Mouse (Mus musculus): ENCODE measurements around the gene Rnaset2a.
"Not testable (repeated sequence)": the region's sequence is repeated elsewhere in the genome, so short reads cannot be mapped to it uniquely, and the experiment has no call there.

Rnaset2a gene

GRCm38 (mm10) chr17:8138116-8138515, 9.8 kb downstream of the Rnaset2a start:
- DNase-seq (ENCODE audit: low spot score in 2 of 2): not testable (repeated sequence)

- DNase-seq (ENCODE audit: low spot score in 2 of 2): not testable (repeated sequence)
These were observed 17.0 kb downstream of the Rnaset2a start for GRCm38 (mm10) chr17:8130849-8131248.

GRCm38 (mm10) chr17:8129578-8129977, 18.3 kb downstream of the Rnaset2a start:
- not testable (repeated sequence) for DNase-seq (ENCODE audit: low spot score in 2 of 2)

- not testable (repeated sequence) for DNase-seq (ENCODE audit: low spot score in 2 of 2)
These were observed 19.4 kb downstream of the Rnaset2a start for GRCm38 (mm10) chr17:8128326-8128993.

GRCm38 (mm10) chr17:8124586-8124985, 23.3 kb downstream of the Rnaset2a start:
- DNase-seq (ENCODE audit: low spot score in 2 of 2): not testable (repeated sequence)

- not testable (repeated sequence) for DNase-seq (ENCODE audit: low spot score in 2 of 2)
These were observed 24.9 kb downstream of the Rnaset2a start for GRCm38 (mm10) chr17:8122974-8123373.

- DNase-seq (ENCODE audit: low spot score in 2 of 2): not testable (repeated sequence)
These were observed 31.0 kb downstream of the Rnaset2a start for GRCm38 (mm10) chr17:8116928-8117327.

GRCm38 (mm10) chr17:8116378-8116777, 31.5 kb downstream of the Rnaset2a start:
- peak; percentile 9 to 22 for DNase-seq (ENCODE audit: low spot score in 2 of 2)

GRCm38 (mm10) chr17:8112199-8112598, 35.7 kb downstream of the Rnaset2a start:
- DNase-seq (ENCODE audit: low spot score in 2 of 2): not testable (repeated sequence)

GRCm38 (mm10) chr17:8101297-8101609, 46.6 kb downstream of the Rnaset2a start:
- not testable (repeated sequence) for DNase-seq (ENCODE audit: low spot score in 2 of 2)

GRCm38 (mm10) chr17:8100405-8101296, 47.2 kb downstream of the Rnaset2a start:
- not testable (repeated sequence) for DNase-seq (ENCODE audit: low spot score in 2 of 2)

- DNase-seq (ENCODE audit: low spot score in 2 of 2): not testable (repeated sequence)
These were observed 51.7 kb downstream of the Rnaset2a start for GRCm38 (mm10) chr17:8096199-8096598.

- DNase-seq (ENCODE audit: low spot score in 2 of 2): not testable (repeated sequence)
These were observed 52.2 kb downstream of the Rnaset2a start for GRCm38 (mm10) chr17:8095653-8096052.

GRCm38 (mm10) chr17:8092537-8093526, 55.1 kb downstream of the Rnaset2a start:
- DNase-seq (ENCODE audit: low spot score in 2 of 2): not testable (repeated sequence)

GRCm38 (mm10) chr17:8091320-8091719, 56.6 kb downstream of the Rnaset2a start:
- DNase-seq (ENCODE audit: low spot score in 2 of 2): not testable (repeated sequence)

GRCm38 (mm10) chr17:8069847-8070246, 78.0 kb downstream of the Rnaset2a start:
- DNase-seq (ENCODE audit: low spot score in 2 of 2): not testable (repeated sequence)

All from spleen, postnatal 36 days (tissue).